Mouse (Mus musculus) lung, postnatal 25 days (tissue): ENCODE results near the gene Gm3676.
"Not testable (repeated sequence)": the region's sequence is repeated elsewhere in the genome, so short reads cannot be mapped to it uniquely, and the experiment has no call there.

ENCODE experiments used
- DNase-seq: peaks from one replicate; pipeline ENCODE4 v3.0.0; 2022; ENCODE audit warnings: low spot score

Gene Gm3676

DNA sequence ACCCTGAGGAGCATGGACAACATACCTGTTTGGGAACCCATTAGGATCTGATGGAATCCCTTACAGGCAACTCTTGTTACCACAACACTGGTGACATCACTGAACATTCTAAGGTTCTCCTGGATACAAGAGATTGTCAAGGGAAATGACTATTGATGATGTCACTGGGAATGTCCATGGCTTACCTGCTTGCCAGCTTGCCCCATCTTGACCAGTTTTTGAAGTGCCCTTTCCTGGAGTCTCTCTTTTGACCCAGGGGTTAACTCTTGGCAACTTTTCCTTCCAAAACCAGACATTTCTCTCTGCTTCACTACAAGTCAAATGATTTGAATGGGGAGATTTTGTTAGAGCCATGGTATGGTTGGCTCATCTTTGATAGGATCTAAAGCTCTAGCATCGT is at the start of gene Gm3676:
Gm3676 (minus strand) TSS at position 101 of the 400 bp plus-strand sequence.
- not testable (repeated sequence) for DNase-seq

DNA sequence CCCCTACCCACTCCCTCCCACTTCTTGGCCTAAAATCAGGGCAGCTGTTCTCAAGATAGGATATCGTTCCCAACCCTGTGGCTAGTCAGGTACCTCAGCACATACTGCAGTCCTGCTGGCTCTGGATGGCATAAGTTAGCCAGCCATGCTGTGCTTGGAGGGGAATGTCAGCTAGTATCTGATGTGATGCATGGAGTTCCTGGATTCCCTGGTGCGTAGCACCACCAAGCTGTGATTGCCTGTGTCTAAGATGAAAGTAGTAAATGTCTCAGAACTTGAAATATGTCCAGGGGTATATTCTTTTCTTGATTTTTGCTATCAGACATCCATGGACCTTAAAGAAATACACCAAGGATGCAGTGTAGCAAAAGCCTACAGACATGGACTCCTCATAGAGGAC is 1.9 kb upstream of the Gm3676 start:
- DNase-seq: not testable (repeated sequence)

DNA sequence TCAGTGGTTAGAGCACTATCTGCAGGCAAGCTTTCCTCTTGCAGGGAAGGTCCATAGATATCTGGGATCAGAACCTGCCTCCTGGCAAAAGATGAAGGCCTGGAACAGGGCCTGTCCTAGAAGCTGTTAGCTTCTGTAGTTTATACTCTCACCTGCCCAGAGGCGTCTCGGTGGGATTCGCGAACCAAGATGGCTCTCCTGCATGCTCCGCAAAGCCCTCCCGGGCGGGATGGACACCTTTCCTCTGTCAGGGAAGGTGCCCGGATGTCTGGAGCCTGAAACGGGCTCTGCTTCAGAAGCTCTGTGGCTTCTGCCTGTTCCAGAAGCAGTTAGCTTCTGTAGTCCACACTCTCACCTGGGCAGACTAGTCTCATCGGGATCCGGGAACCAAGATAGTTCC is 16.1 kb downstream of the Gm3676 start:
- DNase-seq: not testable (repeated sequence)

DNA sequence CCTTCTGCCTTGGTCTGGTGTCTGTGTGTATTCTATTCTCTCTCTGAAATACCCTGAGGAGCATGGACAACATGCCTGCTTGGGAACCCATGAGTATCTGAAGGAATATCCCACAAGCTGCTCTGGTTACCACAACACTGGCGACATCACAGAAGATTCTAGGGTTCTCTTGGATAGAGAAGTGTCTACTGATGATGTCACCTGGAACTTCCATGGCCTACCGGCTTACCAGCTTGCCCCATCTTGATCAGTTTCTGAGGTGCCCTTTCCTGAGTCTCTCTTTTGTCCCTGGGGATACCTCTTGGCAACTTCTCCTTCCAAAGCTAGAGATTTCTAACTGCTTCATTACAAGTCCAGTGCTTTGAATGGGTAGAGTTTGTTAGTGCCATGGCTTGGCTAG is 21.8 kb downstream of the Gm3676 start, which contains the start of gene Gm3072:
Gm3072 (minus strand) TSS at position 101 of the 400 bp plus-strand sequence.
- not testable (repeated sequence) for DNase-seq

DNA sequence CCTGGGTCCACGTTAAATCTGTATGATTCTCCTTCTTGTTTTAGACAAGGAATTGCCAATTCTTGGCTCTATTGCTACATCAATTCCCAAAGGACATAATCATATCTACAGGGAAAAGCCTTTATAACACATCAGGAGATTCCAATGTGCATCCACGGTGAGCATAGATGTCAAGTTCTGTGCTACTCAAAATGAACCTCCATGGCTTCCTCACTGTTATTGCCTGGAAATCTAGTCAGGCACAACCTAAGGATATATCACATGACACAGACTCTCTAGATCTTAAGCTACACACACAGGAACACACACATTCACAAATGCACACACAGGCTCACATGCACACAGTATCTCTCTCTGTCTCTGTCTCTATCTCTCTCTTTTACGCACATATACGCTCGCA is 23.8 kb downstream of the Gm3676 start:
- DNase-seq: not testable (repeated sequence)

DNA sequence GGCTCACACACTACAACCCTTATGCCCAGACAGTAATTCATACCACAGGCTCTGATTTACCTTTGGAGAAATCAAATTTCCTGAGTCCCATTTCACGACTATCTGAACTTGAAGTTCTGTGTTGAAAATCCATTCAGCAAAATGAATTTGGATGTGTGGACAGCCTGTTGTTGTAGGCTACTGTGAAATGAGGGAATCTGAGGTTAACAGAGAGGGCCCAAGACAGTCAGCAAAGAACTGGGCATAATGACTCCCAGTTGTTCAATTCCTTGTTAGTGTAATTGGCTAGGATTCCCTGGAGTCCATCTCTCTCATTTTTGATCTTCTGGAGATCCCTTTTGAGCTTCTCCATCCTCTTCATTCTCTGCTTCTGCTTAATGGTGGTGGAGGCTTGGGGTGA is 35.6 kb downstream of the Gm3676 start:
- peak; percentile 1 for DNase-seq

DNA sequence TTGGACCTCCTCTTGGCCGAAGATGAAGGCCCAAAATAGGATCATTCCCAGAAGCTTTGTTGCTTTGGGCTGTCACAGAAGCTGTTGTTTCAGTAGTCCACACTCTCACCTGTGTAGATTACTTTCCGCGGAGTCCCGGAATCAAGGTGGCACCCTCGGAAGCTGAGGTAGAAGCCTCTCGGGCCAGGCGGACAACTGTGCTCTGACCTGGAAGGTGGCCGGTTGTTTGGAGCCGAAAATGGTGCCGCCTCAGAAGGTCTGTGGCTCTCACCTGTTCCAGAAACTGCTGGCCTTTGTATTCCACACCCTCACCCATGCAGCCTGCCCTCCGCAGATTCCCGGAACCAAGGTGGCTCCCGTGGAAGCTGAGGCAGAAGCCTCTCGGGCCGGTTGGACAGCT is 45.4 kb downstream of the Gm3676 start:
- not testable (repeated sequence) for DNase-seq
